Mouse (Mus musculus) embryonic fibroblast, embryonic 13.5 days (primary cell): ENCODE measurements at regions not wholly inside any gene's neighbourhood (a gene's known extent, or its start where the extent isn't known, plus 50 kb on each side); places are given as distances from the start of the nearest gene placed in this dataset.

Experiments
- CTCF ChIP-seq: IDR thresholded peaks from 2 replicates; pipeline ENCODE4 v1.5.1; 2011; ENCODE audit warnings: mild to moderate bottlenecking, control low read depth, low read length, moderate library complexity, borderline replicate concordance; ENCODE audit not compliant: insufficient read depth
- POLR2A ChIP-seq: IDR thresholded peaks from 2 replicates; pipeline ENCODE4 v1.6.1; 2011; ENCODE audit warnings: low read depth, mild to moderate bottlenecking, control low read depth, low read length, moderate library complexity

GRCm38 (mm10) chr3:18715776-18716175 lies 767.6 kb downstream of the Cypt12 start:
- no peak for TF ChIP-seq CTCF
- no peak for TF ChIP-seq POLR2A
